Mouse (Mus musculus) kidney, adult 2 months (tissue): ENCODE measurements at regions not wholly inside any gene's neighbourhood (a gene's known extent, or its start where the extent isn't known, plus 50 kb on each side); places are given as distances from the start of the nearest gene placed in this dataset.

Experiments
- DNase-seq: peaks from one replicate; pipeline ENCODE4 v3.0.0; 2021
- H3K27ac ChIP-seq: fragments of 200-500 bp; 2 replicates; pipeline ENCODE4 v1.5.1; 2012; ENCODE audit warnings: low read depth, low read length, control low read depth, inconsistent platforms; ENCODE audit not compliant: insufficient read depth
- H3K27me3 ChIP-seq: fragments of 200-500 bp; replicated peaks from 2 replicates; pipeline ENCODE4 v1.6.1; 2012; ENCODE audit warnings: mild to moderate bottlenecking, moderate library complexity, low read length, inconsistent platforms; ENCODE audit not compliant: control insufficient read depth, insufficient read depth
- H3K36me3 ChIP-seq: fragments of 200-500 bp; 2 replicates; pipeline ENCODE4 v1.6.1; 2012; ENCODE audit warnings: mild to moderate bottlenecking, moderate library complexity, low read length, inconsistent platforms; ENCODE audit not compliant: control insufficient read depth, insufficient read depth
- H3K4me1 ChIP-seq: fragments of 200-500 bp; 2 replicates; pipeline ENCODE4 v1.6.1; 2011; ENCODE audit warnings: low read length; ENCODE audit not compliant: control insufficient read depth, insufficient read depth
- H3K4me3 ChIP-seq: fragments of 200-500 bp; 2 replicates; pipeline ENCODE4 v1.5.1; 2011; ENCODE audit warnings: mild to moderate bottlenecking, low read depth, low read length, control low read depth; ENCODE audit not compliant: insufficient read depth
- CTCF ChIP-seq: fragments of 200-500 bp; conservative IDR thresholded peaks from 2 replicates; pipeline ENCODE4 v1.5.1; 2011; ENCODE audit warnings: low read depth, mild to moderate bottlenecking, control low read depth, low read length, moderate library complexity, mixed read lengths; ENCODE audit not compliant: insufficient read depth, insufficient read length
- POLR2A ChIP-seq: fragments of 200-500 bp; IDR thresholded peaks from one replicate; pipeline ENCODE4 v1.6.1; 2011; ENCODE audit warnings: low read depth, low read length, control low read depth
- WGBS: fragments of 180-500 bp; shearing (Covaris S2); methylation state at CpG from one replicate; pipeline ENCODE4 v1.1.7; 2018; 5-methylcytosine and 5-hydroxymethylcytosine counted together

DNA sequence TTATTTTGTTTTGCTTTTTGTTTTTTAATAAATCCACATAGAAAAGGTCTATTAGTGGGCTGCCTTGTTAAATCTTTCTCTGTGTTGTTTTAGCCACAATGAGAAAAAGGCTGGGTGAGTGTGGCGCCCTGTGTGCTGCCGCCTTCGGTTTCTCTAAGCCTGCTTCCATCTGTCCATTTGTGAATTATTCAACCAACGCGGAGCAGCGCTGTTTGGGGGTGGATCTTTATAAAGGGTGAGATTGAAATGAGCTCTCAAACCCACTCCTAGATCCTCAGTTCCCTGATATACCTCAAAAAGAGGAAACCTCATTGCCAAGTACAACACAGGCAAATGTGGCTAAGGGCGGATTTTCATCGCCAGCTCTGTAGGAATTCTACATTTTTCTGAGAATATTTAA, 74.0 kb upstream of the Arg1 start:
- 93% methylated on average over 8 of the region's 8 CpGs for WGBS
- TF ChIP-seq CTCF = no peak
- no peak for TF ChIP-seq POLR2A
- no peaks in the 10 kb centered on the region for H3K36me3 ChIP-seq
- H3K4me1 ChIP-seq = no peaks in the 10 kb centered on the region
- no peaks in the 10 kb centered on the region for H3K27me3 ChIP-seq
- H3K4me3 ChIP-seq = no peak overlapping the region
- no peak for DNase-seq
- no peak overlapping the region for H3K27ac ChIP-seq

GRCm38 (mm10) chr10:25000231-25001222, 73.2 kb upstream of the Arg1 start:
- TF ChIP-seq POLR2A (no peak), CTCF (no peak)
- no peak for DNase-seq
- no peaks in the 10 kb centered on the region for H3K27me3 ChIP-seq
- H3K36me3 ChIP-seq = no peaks in the 10 kb centered on the region
- WGBS = 82% methylated on average over 20 of the region's 20 CpGs
- H3K4me3 ChIP-seq = no peak overlapping the region
- H3K27ac ChIP-seq = no peak overlapping the region
- no peaks in the 10 kb centered on the region for H3K4me1 ChIP-seq

GRCm38 (mm10) chr10:24999807-25000206, 72.5 kb upstream of the Arg1 start:
- no peaks in the 10 kb centered on the region for H3K4me1 ChIP-seq
- 62% methylated on average over 5 of the region's 5 CpGs for WGBS
- TF ChIP-seq CTCF = no peak
- no peak for TF ChIP-seq POLR2A
- no peaks in the 10 kb centered on the region for H3K27me3 ChIP-seq
- no peak overlapping the region for H3K4me3 ChIP-seq
- no peak overlapping the region for H3K27ac ChIP-seq
- H3K36me3 ChIP-seq = no peaks in the 10 kb centered on the region
- no peak for DNase-seq

- Histone ChIP-seq H3K4me1 (no peaks in the 10 kb centered on the region), H3K4me3 (no peak overlapping the region), H3K27ac (no peak overlapping the region), H3K36me3 (no peaks in the 10 kb centered on the region), H3K27me3 (no peaks in the 10 kb centered on the region)
- no peak for DNase-seq
- no peak for TF ChIP-seq POLR2A
- no peak for TF ChIP-seq CTCF
- WGBS = 86% methylated on average over 3 of the region's 3 CpGs
These were observed 70.4 kb upstream of the Arg1 start for GRCm38 (mm10) chr10:24997661-24998060.

GRCm38 (mm10) chr10:24995751-24996150, 68.5 kb upstream of the Arg1 start:
- Histone ChIP-seq H3K27ac (no peak overlapping the region), H3K4me1 (no peaks in the 10 kb centered on the region), H3K4me3 (no peak overlapping the region), H3K36me3 (no peaks in the 10 kb centered on the region), H3K27me3 (no peaks in the 10 kb centered on the region)
- 94% methylated on average over 2 of the region's 2 CpGs for WGBS
- TF ChIP-seq POLR2A (no peak), CTCF (no peak)
- DNase-seq = no peak

GRCm38 (mm10) chr10:24989965-24990653, 62.8 kb upstream of the Arg1 start:
- Histone ChIP-seq H3K27ac (no peak overlapping the region), H3K4me1 (no peaks in the 10 kb centered on the region), H3K27me3 (no peaks in the 10 kb centered on the region), H3K36me3 (no peaks in the 10 kb centered on the region), H3K4me3 (no peak overlapping the region)
- TF ChIP-seq POLR2A (no peak), CTCF (no peak)
- DNase-seq = no peak
- 88% methylated on average over 2 of the region's 2 CpGs for WGBS

DNA sequence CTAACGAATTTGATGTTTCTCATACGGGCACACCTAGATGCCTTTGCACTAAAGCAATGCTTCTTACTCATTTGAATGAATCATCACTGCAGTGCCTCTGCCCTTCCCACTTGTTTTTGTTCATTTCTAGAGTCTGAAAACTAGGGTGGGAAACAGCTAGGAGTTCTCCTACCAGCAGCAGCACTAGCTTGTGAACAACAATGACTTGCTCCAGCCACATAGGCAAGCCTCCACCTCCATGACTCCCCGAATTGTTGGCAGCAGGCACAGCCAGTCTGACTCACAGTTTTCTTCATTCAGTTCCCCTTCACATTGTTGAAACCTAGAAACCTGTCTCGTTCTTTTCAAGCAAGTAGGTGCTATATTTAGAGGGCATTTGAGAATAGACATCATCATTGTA, 57.5 kb upstream of the Arg1 start:
- Histone ChIP-seq H3K27ac (no peak overlapping the region), H3K36me3 (no peaks in the 10 kb centered on the region), H3K27me3 (no peaks in the 10 kb centered on the region), H3K4me1 (no peaks in the 10 kb centered on the region), H3K4me3 (no peak overlapping the region)
- no peak for DNase-seq
- no peak for TF ChIP-seq CTCF
- no peak for TF ChIP-seq POLR2A
- WGBS = 90% methylated on average over 4 of the region's 4 CpGs
